Mouse (Mus musculus) liver, embryonic 14.5 days (tissue): Measurements from ENCODE around the gene Cd160.

Source experiments
- CTCF ChIP-seq: IDR thresholded peaks from 2 replicates; pipeline ENCODE4 v1.5.1; 2016; ENCODE audit warnings: antibody characterized with exemption, low read depth, control low read depth
- EP300 ChIP-seq: IDR thresholded peaks from 2 replicates; pipeline ENCODE4 v1.6.1; 2016; ENCODE audit warnings: antibody characterized with exemption, low read depth

GRCm38 (mm10) chr3:96847661-96848060 lies 18.5 kb upstream of the Cd160 start:
- TF ChIP-seq CTCF (no peak), EP300 (no peak)
